Mouse (Mus musculus) adrenal gland, postnatal 4 days (tissue): Measurements from ENCODE around the gene Rnase1. TPM values are rescaled to one million over a fixed set of nuclear protein-coding genes. Genes with fewer than 3 reads are reported as not detected.
"Not testable (repeated sequence)": the region's sequence is repeated elsewhere in the genome, so short reads cannot be mapped to it uniquely, and the experiment has no call there.

Source experiments
- DNase-seq, 2 experiments: peaks; one replicate each; pipeline ENCODE4 v3.0.0; 2021 to 2022; ENCODE audit warnings: low spot score in 2 of 2, mixed read lengths in 2 of 2
- long read RNA-seq, 2 experiments: library from polyadenylated mRNA; stranded (forward); transcript quantifications; one replicate each; pipeline ENCODE4 v2.0.0; 2021
- total RNA-seq, 2 experiments: library from RNA; stranded (reverse); gene quantifications; 2 replicates each; pipeline ENCODE4 v1.2.3; 2021

Gene Rnase1
- 100 to 1,000 TPM in 1 of 2 experiments, not detected in 1; 401 TPM for total RNA-seq
- long read RNA-seq, experiment 1: 0 reads
- long read RNA-seq, experiment 2, transcript Rnase1-201 (2 exons, 992 nt): major isoform, 98 of 106 reads
- long read RNA-seq, experiment 2, partial matches to known transcripts: 8 of 106 reads
- long read RNA-seq, experiment 2, other reads (novel, unspliced or antisense): 0 of 106 reads

DNA sequence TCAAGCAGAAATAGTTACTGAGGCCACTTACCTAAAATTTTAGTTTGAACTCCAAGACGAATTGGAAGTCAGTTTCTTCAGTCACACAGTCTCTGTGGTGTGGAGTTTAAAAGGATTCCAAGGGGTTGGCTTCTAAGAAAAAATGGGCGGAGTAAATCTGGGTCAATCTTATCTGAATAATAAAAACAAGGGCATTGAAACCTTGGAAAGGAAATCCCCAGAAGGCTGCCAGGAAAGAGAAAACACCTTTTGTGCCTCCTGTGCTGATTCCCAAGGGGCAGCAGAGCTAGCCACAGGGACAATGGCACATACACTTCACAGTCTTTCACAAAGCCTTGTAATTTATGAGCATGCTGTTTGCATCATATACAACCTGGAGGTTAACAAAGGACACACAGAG, at the start of gene Rnase1:
TSS of gene Rnase1 (minus strand) at position 101 of the 400 bp plus-strand sequence.
- no peak for DNase-seq

DNA sequence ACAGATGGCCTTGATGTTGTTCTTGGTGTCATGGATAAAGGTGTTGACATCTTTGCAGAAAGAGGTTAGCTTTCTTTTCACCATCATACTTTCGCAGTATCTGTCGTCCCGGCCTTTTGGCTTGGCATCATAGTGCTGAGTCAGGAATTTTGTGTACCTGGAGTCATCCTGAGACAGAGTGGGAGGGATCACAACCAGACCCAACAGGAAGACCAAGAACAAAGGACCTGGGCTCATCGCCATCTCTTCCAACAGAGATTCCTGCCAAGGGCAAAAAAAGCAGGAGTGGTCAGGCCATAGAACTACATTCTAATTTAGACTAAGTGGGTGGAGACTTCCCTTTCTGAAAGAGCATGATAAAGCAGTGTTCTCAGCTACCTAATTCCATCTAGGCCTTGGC, 49.1 kb upstream of the Rnase1 start:
- no peak for DNase-seq

DNA sequence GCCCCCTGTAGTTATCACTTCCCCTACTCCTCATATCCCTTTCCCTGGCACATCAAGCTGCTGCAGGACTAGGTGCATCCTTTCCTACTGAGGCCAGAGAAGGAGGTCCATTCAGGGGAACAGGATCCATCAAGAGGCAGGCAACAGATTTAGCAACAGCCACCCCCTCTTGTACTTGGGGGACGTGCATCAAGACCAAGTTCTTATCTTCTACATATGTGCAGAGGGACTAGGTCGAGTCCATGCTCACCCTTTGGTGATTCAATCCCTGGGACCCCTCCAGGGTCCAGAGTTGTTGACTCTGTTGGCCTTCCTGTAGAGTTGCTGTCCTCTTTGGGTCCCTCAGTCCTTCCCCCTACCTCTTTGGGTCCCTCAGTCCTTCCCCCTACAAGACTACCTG, 34.5 kb upstream of the Rnase1 start:
- not testable (repeated sequence) for DNase-seq

DNA sequence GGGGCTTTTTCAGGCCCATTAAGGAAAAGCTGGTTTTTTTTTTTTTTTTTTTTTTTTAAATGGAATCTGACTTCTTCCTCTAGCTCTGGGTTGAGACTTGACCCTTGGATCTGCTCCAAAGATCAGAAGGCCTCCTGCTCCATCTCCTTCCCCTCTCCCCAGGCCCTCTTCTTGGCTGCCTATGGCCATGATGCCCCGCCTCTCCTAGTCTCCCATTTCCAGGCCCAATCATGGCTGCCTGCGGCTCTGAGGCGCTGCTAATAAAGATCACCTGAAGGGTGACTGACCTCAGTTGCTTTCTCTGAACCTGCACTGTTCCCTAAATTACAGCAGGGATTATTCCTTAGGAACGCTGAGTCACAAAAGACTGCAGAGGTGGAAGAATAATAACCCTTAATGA, 27.3 kb upstream of the Rnase1 start:
- DNase-seq: no peak

DNA sequence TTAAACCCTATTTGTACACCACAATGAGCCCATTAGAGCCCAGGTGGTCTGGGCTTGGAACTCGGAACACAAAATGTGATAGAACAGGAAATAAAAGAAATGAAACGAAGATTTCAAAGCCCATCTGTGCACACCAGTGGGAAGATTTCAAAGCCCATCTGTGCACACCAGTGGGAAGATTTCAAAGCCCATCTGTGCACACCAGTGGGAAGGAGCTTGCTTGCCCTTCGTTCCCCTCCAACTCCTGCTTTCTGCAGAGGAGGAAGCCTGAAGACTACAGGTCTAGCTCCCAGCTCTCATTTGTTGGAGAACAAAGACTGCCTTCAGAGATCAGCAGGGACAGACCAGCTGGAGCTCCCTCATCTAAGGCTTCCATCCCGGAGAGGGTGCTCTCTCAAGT, 26.4 kb upstream of the Rnase1 start:
- DNase-seq: not testable (repeated sequence)

DNA sequence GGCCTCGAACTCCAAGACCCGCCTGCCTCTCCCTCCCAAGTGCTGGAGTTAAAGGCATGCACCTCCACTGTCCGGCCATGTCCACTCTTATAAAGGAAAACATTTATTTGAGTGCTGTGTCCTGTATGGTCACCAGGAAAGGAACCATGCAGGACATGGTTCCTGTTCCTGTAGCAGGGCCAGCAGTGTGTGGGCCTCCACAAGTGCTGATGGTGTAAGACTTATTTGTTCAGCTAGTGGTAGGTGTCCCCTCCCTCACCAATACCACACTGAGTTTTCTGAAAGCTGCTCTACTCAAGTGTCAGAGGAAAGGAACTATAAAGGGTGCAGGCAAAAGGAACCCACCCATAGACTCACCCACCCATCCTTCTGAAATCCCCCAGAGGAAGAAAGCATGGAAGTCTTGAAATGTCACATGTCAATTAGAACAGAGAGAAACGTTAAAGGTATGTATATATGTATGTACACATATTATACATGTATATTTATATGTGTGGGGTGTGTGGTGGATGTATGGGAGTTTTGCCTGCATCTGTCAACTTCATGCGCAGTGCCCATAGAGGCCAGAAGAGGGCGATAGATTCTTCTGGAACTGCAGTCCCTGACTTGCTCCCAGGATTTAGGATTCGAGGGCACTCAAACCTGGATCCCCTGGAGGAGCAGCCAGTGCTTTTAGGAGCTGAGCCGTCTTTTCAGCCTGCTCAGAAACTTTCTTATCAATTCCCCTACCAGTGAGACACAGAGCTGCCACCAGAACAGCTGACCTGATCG, 25.7 kb upstream of the Rnase1 start:
- not testable (repeated sequence) for DNase-seq

DNA sequence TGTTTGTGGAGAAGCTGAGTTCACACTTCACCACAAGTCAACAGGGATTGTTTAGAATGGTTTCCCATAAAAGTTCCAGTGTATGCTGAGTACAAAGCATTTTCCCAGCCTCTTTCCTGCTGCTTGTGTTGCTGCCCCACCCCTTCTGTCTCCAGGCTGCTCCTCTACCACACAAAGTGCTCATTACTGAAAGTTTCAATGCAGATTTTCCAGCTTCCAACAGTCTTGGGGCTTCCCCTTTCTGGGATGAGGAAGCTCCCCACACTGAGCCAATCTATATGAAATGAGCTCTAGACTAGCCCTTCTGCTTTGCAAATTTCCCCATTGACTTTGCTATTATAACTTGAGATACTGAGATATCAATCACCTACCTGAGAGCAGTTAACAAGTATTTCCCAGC, 19.5 kb upstream of the Rnase1 start:
- no peak for DNase-seq

DNA sequence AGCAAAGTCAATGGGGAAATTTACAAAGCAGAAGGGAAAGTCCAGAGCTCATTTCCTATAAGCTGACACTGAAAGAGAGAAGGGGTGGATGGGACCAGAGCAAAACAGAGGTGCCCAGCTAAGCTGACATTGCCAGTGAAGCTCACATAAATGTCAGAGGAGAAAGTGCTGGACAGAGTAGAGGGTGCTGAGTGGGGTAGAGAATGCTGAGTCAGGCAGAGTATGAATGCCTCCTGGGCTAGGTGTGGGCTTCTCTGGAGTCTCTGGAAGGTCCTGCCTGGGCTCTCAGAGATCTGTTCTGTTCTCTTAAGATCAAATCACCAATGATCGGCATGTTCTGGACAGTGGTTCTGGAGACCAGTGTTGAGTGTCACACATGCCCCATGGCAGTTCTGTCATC, 18.9 kb upstream of the Rnase1 start:
- DNase-seq: no peak

DNA sequence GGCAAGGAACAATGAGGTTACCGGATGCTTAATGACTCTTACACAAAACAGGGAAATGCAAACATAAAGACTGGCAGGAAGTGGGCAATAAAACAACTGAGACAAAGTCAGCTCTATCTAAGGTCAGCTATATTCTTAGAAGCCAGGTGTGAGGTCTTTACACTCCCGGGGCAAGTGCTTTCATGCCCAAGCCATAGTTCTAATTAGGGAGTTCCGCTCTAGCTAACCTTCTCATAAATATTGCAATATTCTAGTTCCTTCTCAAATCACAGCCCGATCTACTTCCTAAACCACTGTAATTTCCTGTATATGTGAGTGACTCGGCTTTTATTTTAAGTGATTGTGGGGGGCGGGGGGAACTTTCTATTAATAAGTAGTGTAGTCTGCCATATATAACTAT, 16.7 kb upstream of the Rnase1 start:
- not testable (repeated sequence) for DNase-seq

DNA sequence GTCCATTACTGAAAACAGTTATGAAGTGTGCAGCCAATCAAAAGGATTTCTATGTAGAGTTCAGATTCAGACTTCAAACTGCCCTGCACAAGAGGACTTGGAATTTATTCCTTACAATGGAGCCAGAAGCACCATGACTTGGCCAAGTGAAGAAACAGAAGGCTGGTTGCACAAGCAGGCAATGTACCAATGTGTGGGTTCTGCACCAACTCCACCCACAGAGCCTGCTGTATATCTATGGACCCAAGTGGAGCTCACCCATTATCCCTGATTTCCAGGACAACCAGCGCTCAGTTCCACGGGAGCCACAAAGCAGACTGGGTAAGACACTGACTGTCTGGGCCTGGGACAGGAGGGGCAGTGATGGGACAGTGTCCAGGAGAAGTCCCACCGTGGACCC, 15.4 kb upstream of the Rnase1 start, which contains the start of gene Rnase2b:
TSS of gene Rnase2b (plus strand) at position 285 of the 400 bp plus-strand sequence.
- not testable (repeated sequence) for DNase-seq

DNA sequence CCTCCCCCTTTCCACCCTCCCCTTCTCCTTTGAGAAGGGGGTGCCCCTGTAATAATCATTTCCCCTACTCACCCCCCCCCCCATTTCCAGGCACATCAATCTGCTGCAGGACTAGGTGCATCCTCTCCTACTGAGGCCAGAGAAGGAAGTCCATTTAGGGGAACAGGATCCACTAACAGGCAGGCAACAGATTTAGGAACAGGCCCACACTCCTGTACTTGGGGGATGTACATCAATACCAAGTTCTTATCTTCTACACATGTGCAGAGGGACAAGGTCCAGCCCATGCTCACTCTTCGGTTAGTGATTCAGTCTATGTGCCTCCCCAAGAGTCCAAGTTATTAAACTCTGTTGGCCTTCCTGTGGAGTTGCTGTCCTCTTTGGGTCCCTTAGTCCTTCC, 10.5 kb upstream of the Rnase1 start:
- no peak for DNase-seq

DNA sequence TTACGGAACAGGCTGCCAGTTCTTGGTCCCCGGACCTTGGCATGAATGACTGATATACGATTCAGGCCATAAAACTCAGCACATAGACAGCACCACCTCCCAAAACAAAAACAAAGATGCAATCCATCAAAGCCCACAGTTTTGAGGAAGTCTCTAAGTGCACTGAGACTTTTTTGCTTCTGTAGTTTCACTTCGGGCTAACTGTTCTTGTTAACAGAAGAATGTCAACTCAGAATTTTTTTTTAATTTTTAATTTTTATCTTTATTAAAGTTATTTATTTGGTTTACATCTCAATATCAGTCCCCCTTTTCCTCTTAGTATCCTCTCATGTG, 10.1 kb upstream of the Rnase1 start:
- no peak for DNase-seq

DNA sequence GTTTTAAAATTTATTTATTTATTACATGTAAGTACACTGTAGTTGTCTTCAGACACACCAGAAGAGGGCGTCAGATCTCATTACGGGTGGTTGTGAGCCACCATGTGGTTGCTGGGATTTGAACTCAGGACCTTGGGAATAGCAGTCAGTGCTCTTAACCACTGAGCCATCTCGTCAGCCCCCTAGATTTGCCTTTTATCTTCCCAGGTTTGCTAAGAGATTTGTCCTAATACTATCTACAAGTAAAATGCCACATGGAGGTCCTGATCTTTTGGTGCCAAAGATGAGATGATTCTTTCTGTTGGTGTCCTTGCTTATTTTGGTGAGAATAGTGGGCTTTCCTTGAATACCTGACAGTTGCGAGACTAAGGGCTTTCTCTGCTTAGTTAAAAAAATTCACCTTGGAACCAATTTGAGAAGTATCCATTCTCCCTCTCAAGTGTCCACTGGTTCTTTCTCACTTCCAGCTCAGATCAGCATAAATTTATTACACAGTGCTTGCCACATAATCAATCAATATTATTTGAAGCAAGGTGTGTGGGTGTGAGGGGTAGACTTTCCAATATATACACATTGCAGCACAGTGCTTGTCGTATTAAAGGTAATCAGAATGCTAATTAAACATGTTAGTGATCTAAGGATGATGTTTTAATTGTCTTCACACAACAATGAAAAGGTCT, 9.6 kb upstream of the Rnase1 start:
- no peak for DNase-seq

DNA sequence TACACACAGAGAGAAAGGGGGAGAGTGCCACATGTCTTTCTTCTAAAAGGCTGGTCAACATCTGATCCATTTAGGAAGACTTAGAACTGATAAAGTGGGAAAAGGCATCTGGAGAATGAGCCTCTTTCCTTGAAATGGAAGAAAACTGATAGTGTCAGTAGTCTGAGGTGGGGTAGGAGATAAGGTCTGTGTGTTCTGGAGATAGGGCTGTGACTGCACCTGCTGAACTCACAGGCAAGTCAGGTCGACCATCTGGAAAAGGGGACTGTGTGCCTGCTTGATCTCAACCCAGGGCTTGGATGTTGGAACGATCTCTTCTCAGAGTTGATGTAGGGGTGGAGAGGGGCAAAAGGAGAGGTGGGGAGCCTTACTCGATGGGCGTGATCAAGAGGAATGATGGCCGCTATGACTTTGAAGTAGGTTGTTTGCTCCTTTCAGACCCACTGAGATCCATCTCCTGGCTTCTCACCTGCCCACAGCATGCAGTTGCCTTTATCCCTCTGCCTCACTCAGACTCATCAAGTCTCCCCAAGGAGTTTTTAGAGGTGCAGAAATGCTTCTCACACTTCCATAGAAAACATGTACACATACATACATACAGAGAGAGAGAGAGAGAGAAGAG, 5.8 kb upstream of the Rnase1 start:
- no peak for DNase-seq

DNA sequence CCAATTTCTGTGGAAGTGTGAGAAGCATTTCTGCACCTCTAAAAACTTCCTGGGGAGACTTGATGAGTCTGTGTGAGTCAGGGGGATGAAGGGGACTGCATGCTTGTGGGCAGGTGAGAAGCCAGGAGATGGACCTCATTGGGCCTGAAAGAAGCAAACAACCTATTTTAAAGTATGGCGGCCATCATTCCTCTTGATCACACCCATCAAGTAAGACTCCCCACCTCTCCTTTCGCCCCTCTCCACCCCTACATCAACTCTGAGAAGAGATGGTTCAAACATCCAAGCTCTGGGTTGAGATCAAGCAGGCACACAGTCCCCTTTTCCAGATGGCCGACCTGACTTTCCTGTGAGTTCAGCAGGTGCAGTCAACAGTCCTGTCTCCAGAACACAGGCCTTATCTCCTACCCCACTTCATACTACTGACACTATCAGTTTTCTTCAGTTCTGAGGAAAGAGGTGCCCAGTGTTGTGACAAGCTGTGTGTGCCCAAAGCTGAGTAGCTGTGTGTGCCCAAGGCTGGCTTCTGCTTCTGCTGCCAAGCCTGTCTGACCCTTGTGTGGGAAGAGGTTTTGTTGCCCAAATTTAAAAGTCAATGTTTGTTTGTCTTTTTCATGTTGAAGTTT, 3.7 kb upstream of the Rnase1 start:
- DNase-seq: no peak

DNA sequence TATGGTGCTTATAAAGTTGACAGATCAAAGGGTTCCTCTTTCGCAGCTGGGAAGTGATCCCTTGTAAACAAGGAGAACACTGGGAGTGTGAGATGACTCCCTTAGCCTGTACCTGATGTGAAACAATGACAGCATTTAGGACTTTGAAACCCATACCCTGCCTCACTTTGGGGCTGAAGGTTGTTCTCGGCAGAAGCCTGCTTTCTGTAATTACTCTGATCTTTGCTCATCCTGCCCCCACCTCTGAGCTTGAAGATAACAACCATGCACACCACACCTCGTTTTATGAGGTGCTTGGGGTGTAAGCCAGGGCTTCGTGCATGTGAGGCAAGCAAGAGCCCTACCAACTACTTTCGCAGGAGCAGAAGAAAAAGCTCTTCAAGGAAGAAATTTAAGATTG, 2.6 kb upstream of the Rnase1 start:
- DNase-seq: no peak

DNA sequence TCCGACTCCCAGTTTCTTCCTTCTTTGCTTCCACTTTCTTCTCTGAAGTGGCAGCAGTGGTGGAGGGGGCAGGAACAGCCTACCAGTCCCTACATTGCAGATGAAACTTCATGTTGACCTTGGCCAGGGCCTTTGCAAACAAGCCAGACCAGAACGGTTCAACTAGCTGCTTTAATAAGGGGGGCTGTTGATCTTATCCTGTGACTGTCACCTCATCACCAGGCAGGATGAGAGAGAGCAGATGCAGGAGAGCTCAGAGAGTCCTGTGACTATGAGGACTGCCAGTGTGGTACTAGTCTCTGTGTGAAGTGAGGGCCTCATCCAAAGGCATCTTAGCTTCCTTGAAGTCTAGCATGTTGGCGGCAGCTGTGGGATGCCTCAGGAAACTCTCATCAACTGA, 1.4 kb upstream of the Rnase1 start:
- DNase-seq: no peak

DNA sequence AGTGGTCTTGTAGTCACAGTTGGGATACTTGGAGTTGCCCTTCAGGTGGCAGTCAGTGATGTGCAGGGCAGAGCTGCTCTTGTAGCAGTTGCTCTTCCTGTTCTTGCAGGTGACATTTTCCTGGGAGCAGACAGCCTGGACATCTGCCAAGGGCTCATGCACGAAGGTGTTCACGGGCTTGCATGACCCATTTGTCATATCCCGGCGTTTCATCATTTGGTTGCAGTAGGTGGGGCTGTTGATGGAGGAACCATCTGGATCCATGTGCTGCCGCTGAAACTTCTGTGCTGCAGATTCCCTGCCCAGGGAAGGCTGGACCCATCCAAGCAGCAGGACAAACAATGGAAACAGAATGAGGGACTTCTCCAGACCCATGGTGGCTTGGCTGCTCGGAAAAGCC, 1.1 kb downstream of the Rnase1 start:
- no peak for DNase-seq

DNA sequence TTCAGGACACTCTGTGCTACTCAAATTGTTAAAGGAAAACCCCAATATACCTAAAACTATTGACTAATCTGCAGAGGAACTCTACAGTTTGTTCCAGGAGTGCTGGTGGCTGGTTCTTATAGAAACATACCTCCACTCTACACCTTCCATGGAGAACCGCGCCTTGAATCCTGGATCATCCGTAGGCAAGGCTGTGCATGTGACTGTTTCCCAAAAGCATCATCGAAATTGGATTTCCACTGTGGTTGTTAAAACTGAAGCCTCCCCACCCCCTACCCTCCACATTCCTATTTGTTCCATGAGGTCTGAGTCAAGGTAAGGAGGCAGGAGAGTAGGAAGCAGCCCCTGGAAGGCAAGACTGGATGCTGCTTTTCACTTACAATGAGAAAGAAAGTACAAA, 2.1 kb downstream of the Rnase1 start:
- no peak for DNase-seq

DNA sequence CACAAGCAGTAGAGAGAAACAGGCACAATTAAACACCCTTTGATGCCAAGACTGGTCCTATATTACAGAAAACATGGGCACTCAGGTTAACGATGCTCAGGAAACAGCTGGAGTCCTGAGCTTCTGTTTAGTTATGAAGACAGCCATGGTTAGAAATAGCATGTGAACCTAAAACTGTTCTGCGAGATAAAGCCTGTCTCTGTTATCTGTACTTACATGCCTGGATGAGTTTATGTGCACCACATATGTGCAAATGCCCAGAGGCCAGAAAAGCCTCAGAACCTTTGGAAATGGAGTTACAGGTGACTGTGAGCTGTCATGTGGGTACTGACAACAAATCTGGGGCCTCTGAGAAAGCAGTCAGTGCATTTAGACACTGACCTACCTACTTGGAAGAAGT, 2.6 kb downstream of the Rnase1 start:
- no peak for DNase-seq

DNA sequence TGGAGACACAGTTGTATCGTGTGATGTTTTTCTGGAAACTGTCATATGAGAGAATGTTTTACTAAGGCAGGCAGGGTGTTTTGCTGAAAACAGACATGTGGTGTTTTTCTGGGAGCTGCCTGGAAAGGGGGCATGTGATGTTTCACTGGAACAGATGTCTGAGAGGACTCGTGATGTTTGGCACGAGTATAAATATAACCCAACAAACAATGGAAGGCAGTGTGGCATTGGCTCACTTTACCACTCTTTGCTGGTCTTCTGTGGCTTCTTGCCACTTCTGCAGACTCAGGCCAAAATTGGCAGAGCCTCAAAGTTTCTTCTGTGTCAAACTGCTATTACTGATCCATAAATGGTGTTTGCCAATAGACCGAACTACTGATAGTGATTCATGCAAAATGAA, 3.3 kb downstream of the Rnase1 start:
- no peak for DNase-seq

DNA sequence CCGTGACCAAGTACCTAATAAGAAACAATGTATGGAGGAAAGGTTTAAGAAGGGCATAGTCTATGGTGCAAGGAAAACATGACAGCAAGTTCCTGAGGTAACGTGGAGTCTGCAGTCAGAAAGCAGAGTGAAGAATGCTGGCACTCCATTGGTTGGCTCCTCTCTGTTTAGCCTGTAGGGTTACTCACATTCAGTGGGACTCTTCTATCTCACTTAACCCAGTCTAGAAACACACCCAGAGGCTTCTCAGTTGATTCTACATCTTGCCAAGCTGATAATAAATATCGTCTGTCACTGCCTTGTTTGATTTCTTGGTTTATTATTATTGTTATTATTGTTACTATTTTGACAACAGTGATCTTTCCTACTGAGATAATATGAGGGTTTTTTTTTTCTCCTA, 4.0 kb downstream of the Rnase1 start:
- no peak for DNase-seq
